Mouse (Mus musculus): ENCODE results near the gene Rhbdf1.

GRCm38 (mm10) chr11:32237411-32237795, 15.3 kb upstream of the Rhbdf1 start:
- no peak for TF ChIP-seq CTCF (IDR thresholded peaks at IDR 0.05; ENCODE audit: control insufficient read depth, insufficient read depth, insufficient read length)
- no peak for TF ChIP-seq MYOG (IDR thresholded peaks at IDR 0.05; ENCODE audit: control insufficient read depth, extremely low read depth, insufficient read length)
